Mouse (Mus musculus) A20 (cell line): ENCODE results near the gene Ankrd65.

Experiments
- DNase-seq: peaks from one replicate; pipeline ENCODE4 v3.0.0-alpha.2; 2011; ENCODE audit warnings: low read depth, low spot score

Gene Ankrd65

GRCm38 (mm10) chr4:155846871-155847578 lies 56.8 kb downstream of the Ankrd65 start, which contains the start of gene Dvl1:
TSS of gene Dvl1 (plus strand) at chr4:155847402.
- peak; percentile 94 for DNase-seq

DNA sequence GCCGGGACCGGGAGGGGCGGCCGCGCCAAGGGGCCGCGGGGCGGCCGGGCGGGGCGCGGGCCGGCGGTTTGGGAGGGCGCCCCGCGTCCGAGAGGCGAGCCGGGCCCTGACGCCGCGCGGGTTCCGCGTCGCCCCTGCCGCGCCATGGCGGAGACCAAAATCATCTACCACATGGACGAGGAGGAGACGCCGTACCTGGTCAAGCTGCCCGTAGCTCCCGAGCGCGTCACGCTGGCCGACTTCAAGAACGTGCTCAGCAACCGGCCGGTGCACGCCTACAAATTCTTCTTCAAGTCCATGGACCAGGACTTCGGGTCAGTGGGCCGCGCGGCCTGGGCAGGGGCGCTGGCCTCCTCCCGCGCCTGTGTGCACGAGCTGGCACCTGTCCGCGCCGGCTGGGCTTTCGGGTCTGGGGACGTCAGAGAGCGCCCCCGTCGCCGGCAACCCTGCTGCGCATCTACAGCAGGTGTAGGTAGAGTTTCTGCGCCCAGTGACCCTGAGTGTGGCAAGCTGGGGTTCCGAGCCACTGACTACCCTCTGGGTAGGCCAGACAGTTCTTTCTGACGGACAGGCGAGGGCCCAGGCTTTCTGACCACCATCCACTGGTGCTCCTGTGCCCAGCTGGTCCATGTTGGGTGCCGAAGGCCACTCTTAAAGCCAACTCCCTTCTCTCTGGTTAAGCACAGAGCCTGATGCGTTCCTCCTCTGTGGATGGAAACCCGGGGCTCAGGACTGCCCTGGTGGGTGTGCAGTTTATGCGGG lies 57.5 kb downstream of the Ankrd65 start:
- DNase-seq, result peak; percentile 73

- no peak for DNase-seq
Measured at GRCm38 (mm10) chr4:155848434-155849095, 58.3 kb downstream of the Ankrd65 start.
